Mouse (Mus musculus): Measurements from ENCODE around the gene Utp11. TPM values are rescaled to one million over a fixed set of nuclear protein-coding genes. Genes with fewer than 3 reads are reported as not detected.
A peak's percentile ranks its signal among the peaks of the same experiment; 100 is the strongest.

Utp11 gene
- total RNA-seq, 2 experiments from 2014 or later = 70.8 to 81.5 TPM

- ATAC-seq (replicated peaks; ENCODE audit: poor library complexity) = no peak
These were observed 18.9 kb downstream of the Utp11 start for GRCm38 (mm10) chr4:124674334-124675032.

- no peak for ATAC-seq (replicated peaks; ENCODE audit: poor library complexity)
These were observed 20.8 kb downstream of the Utp11 start for GRCm38 (mm10) chr4:124672347-124673320.

GRCm38 (mm10) chr4:124671583-124671982 lies 21.8 kb downstream of the Utp11 start:
- no peak for ATAC-seq (replicated peaks; ENCODE audit: poor library complexity)

- ATAC-seq (replicated peaks; ENCODE audit: poor library complexity) = no peak
These were observed 23.2 kb downstream of the Utp11 start for GRCm38 (mm10) chr4:124670232-124670631.

- no peak for ATAC-seq (replicated peaks; ENCODE audit: poor library complexity)
These were observed 25.3 kb downstream of the Utp11 start for GRCm38 (mm10) chr4:124668078-124668477.

GRCm38 (mm10) chr4:124667476-124668033 lies 25.8 kb downstream of the Utp11 start:
- ATAC-seq (replicated peaks; ENCODE audit: poor library complexity) = no peak

DNA sequence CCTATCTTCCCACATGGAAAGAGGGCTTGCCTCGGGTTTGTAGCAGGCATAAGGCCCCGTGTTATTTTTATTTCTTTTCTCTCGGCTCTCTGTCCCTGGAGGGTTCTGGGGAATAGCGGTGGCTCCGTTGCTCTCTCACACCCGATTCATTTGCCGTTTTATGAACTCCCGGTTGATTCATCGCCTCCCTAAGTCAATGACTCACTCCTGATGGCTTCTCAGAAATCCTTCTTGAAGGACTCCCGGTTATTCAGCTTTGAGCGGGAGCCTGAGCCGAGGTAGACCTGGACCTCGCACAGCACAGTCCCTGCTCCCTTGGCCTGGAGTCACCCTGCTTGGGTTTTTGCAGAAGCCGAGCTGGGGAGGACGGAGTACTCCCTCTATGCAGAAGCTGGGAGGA lies 28.8 kb downstream of the Utp11 start:
- ATAC-seq (replicated peaks; ENCODE audit: poor library complexity) = no peak

DNA sequence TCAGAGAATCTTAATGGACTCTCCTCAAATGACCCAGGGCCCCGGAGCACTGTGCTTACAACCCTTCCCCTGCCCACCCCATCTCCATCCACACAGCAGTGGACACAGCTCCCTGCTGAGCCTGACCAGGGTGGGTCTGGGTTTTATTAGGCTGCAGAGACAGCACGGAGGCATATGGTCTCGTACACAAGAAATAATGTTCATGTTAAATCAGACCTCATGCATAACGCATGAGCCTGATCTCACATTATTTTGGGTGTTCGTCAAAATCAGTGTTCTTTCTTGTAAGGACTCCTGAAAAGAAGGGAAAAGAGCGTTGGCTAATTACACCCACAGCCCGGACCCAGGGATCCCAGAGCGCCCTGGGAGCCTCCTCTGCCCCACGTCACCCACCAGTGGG lies 29.2 kb downstream of the Utp11 start:
- no peak for ATAC-seq (replicated peaks; ENCODE audit: poor library complexity)

DNA sequence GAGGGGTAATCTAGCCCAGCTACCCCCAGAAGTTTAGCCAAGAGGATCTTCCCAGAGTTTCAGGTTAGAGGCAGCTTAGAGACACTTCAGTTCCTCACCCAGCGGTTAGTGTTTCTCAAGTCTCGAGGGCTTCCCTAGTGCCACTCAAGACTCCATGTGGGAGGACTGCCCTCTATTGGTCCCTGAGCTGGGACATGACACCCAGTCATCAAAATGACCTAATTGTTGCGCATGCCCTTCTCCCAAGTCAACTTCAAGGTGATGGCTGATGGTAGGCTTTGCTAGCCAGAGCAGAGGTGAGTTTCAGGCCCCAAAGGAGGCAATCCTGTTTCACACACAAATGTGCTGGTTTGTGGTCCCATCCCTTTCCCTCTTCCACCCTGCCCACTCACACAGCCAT lies 30.4 kb downstream of the Utp11 start:
- ATAC-seq (replicated peaks; ENCODE audit: poor library complexity) = peak; percentile 69

GRCm38 (mm10) chr4:124660603-124661002 lies 32.8 kb downstream of the Utp11 start:
- no peak for ATAC-seq (replicated peaks; ENCODE audit: poor library complexity)

DNA sequence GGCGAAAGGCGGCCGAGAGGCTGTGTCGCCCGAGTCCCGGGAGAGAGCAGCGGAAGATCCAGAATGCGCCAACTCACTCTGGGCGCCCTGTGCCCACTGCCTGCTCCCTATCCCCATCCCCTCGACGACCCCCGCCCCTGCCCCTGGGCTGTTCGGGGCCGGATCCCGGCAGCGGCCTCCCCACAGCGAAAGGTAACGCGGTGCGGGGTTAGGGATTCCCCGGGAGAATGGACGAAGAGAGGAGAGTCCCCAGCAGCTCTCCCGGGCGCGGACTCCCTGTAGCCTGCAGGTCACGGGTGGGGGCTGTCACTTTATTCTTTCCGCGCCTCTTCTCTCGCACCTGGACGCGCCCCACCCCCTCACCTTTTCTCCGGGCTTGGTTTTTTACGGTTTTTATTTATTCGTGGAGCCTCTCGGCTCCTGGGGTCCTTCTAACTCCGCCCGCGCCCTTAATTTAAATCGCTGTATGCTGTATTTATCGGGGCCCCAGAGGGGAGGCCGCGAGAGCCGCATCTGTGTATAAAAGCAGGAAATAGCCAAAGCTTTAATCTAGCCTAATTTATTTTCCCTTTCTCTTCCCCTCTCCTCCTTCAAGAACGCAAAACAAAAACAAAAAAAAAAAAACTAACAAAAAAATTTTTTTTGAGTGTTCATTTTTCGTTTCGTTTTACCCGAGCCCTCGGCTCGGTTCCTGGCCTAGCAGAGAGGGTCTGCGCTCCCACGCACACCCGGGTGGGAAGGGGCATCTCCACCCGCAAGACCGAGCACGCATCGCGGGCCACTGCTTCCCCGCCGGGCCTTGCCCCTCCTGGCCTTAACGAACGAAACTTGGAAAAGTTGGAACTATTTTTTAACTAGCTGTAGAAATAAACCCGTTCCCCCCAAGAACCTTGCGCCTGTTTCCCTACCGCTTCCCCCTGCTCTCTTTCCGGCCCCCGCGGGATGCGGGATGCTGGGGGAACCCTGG lies 33.9 kb downstream of the Utp11 start:
- no peak for ATAC-seq (replicated peaks; ENCODE audit: poor library complexity)

DNA sequence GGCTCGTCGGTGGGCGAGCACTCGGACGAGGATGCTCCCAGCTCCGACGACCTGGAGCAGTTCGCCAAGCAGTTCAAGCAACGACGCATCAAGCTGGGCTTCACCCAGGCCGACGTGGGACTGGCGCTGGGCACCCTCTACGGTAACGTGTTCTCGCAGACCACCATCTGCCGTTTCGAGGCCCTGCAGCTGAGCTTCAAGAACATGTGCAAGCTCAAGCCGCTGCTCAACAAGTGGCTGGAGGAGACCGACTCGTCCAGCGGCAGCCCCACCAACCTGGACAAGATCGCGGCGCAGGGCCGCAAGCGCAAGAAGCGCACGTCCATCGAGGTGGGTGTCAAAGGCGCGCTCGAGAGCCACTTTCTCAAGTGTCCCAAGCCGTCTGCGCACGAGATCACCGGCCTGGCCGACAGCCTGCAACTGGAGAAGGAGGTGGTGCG lies 35.0 kb downstream of the Utp11 start:
- ATAC-seq (replicated peaks; ENCODE audit: poor library complexity) = no peak

- ATAC-seq (replicated peaks; ENCODE audit: poor library complexity) = no peak
These were observed 35.6 kb downstream of the Utp11 start for GRCm38 (mm10) chr4:124657781-124658180.

GRCm38 (mm10) chr4:124656854-124657650 lies 36.3 kb downstream of the Utp11 start:
- ATAC-seq (replicated peaks; ENCODE audit: poor library complexity) = peak; percentile 65

DNA sequence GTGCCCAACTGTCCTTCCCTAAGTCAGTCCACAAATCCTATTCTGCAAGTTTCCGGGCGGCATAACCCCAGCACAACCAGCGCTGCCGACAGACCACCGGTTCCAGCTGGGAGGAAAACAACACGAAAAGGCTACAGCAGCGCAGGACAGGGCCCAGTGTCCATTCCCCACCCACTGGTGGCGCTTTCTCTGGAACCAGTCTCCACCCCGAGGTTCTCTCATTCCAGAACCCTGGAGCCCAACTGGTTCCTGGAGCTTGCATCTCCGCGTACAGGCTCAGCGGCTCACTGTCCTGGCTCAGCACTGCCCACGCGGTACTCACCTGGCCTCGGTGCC lies 36.9 kb downstream of the Utp11 start, which contains the start of gene Pou3f1:
Gene Pou3f1, plus strand, starts transcription at position 290 of the 336 bp plus-strand sequence.
- ATAC-seq (replicated peaks; ENCODE audit: poor library complexity) = no peak

DNA sequence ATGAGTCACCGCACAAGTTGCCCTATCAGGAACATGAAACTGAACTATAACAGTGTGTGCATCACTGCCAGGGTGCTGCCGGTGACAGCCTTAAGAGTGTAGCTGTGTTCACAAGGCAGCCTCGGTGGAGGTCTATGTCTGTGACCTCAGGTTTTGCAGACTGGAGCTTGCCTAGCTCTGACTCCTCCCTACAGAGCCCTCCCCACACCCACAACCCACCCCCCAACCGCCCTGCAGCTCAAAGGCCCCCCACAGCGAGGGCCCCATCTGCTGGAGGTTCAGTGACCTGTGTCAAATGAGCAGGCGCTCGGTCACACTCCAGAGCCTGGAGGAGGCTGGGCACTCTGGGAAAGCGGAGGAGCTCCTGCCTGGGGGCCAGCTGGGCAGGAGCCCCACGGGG lies 40.5 kb downstream of the Utp11 start:
- ATAC-seq (replicated peaks; ENCODE audit: poor library complexity) = no peak

DNA sequence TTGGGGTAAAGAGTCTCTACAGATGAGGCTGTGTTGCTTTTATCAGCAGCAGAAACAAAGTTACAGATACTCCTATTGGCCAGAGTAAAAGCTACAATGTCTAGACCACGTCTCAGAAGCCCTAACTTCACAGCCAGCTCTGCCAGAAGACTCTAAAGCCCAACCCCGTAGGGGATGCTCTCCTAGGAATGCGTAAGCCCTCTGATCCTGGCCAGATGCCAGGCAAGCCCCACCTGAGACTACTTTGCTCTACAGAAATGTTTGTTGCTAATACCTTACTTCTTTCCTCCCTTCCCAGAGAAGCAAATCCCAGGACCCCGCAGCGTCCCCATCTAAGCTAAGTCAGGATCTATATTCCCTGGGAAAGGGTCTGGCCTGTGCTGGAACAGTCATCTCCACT lies 45.5 kb downstream of the Utp11 start:
- no peak for ATAC-seq (replicated peaks; ENCODE audit: poor library complexity)

DNA sequence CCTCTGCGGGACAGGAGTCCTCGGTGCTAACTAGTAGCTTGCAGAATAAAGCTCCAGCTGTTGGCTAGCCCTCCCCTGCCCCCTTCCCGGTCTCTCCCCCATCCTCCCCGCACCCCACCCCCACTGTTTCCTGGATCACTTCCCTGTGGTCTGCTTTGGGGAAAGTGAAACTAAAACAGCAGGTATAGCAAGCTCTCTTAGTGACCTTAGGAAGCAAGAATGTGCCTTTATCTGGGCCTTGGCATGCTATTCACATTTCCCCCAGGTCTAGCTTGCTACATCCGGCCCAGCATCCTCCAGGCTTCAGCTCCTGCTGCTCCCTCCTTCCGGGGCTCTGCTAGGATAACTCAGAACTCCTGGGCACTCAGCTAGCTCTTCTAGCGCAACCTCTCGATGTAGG lies 46.8 kb downstream of the Utp11 start:
- no peak for ATAC-seq (replicated peaks; ENCODE audit: poor library complexity)

DNA sequence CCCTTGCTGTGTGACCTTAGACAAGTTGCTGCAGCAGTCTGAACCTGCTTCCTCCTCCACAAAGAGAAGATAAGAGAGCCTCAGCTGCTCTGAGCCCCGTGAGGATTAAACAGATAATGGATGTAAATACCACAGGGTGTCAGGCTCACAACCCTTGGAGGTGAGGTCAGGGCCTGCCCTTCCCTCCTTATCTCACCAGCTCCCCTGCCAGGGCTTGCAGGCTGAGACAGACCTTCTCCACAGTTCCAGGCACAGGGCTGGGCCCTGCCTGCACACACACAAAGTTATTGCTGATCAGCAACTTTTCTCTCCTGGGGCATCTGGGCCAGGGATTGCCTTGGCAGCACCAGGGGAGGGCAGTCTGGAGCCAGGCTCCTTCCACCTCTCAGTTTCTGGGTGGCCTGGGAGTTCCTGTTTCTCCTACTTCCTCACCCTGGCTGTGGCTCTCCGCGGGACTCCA lies 48.4 kb downstream of the Utp11 start:
- ATAC-seq (replicated peaks; ENCODE audit: poor library complexity) = peak; percentile 91

- no peak for ATAC-seq (replicated peaks; ENCODE audit: poor library complexity)
These were observed 49.5 kb downstream of the Utp11 start for GRCm38 (mm10) chr4:124643859-124644258.

Data from megakaryocyte progenitor cell, adult 5-6 weeks (primary cell).